Mouse (Mus musculus) heart, embryonic 13.5 days (tissue): Measurements from ENCODE around the gene Ttyh3. TPM values are rescaled to one million over a fixed set of nuclear protein-coding genes. Genes with fewer than 3 reads are reported as not detected.
A peak's percentile ranks its signal among the peaks of the same experiment; 100 is the strongest.
"Not testable (repeated sequence)": the region's sequence is repeated elsewhere in the genome, so short reads cannot be mapped to it uniquely, and the experiment has no call there.

Experiments used
- ATAC-seq: fragments of 200-750 bp; cut with Nextera tagmentation; 2 replicates; pipeline ENCODE4 v1.8.0; 2017; ENCODE audit warnings: moderate TSS enrichment; ENCODE audit not compliant: insufficient number of reproducible peaks, low FRiP score, low TSS enrichment; ENCODE audit errors: extremely low read depth
- H3K27ac ChIP-seq: fragments of 300-500 bp; sonication (generic); replicated peaks from 2 replicates; pipeline ENCODE4 v1.5.1; 2015; ENCODE audit warnings: moderate library complexity, mild to moderate bottlenecking, inconsistent platforms
- H3K27me3 ChIP-seq: fragments of 300-500 bp; sonication (generic); replicated peaks from 2 replicates; pipeline ENCODE4 v1.6.1; 2015; ENCODE audit warnings: mild to moderate bottlenecking, inconsistent platforms
- H3K36me3 ChIP-seq: fragments of 300-500 bp; sonication (generic); 2 replicates; pipeline ENCODE4 v1.6.1; 2015; ENCODE audit warnings: mild to moderate bottlenecking, inconsistent platforms
- H3K4me1 ChIP-seq: fragments of 300-500 bp; sonication (generic); 2 replicates; pipeline ENCODE4 v1.6.1; 2015; ENCODE audit warnings: inconsistent platforms
- H3K4me2 ChIP-seq: fragments of 300-500 bp; sonication (generic); 2 replicates; pipeline ENCODE4 v1.6.1; 2015; ENCODE audit warnings: inconsistent platforms, mild to moderate bottlenecking, moderate library complexity
- H3K4me3 ChIP-seq: fragments of 300-500 bp; sonication (generic); 2 replicates; pipeline ENCODE4 v1.5.1; 2015; ENCODE audit warnings: moderate library complexity, mild to moderate bottlenecking, inconsistent platforms
- H3K9ac ChIP-seq: fragments of 300-500 bp; sonication (generic); 2 replicates; pipeline ENCODE4 v1.6.1; 2015; ENCODE audit warnings: inconsistent platforms, mild to moderate bottlenecking, moderate library complexity
- H3K9me3 ChIP-seq: fragments of 300-500 bp; sonication (generic); 2 replicates; pipeline ENCODE4 v1.6.1; 2016; ENCODE audit warnings: inconsistent platforms
- WGBS: fragments of 180-500 bp; shearing (Covaris S2); methylation state at CpG from one replicate; pipeline ENCODE4 v1.1.7; 2015; ENCODE audit warnings: mixed read lengths; 5-methylcytosine and 5-hydroxymethylcytosine counted together
- polyA plus RNA-seq: library from polyadenylated mRNA; unstranded; fragments of >200 nt; fragmentation: Nextera tagmentation; extraction: Ambion mirVana; gene quantifications from 2 replicates; pipeline ENCODE4 v1.2.1, GENCODE M21; 2015

Gene Ttyh3
- polyA plus RNA-seq, 1 experiment from 2014 or later: 25.0 TPM

DNA sequence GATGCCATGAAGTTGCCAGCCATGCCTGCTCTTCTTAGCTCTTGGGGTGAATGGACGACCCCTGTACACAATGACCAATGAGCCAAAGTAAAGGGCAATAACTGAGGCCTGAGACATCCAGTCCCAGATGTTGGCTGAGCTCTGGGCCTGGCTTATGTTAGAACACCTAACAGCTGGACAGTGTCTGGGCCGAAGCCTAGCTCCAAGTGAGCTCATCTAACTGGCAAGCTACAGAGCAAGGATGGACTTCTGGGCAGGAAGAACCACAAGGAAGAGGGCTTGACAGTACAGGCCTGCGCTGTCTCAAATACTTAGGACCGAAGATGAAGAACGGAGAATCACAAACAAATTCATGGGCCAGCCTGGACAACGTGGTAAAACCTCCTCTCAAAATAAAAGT, 23.8 kb upstream of the Ttyh3 start:
- not testable (repeated sequence) for H3K27ac ChIP-seq, H3K4me2 ChIP-seq, H3K9ac ChIP-seq, H3K4me1 ChIP-seq, H3K9me3 ChIP-seq, H3K27me3 ChIP-seq, ATAC-seq, H3K4me3 ChIP-seq
- 87% methylated on average over 6 of the region's 6 CpGs for WGBS
- peaks cover 78% of the 10 kb centered on the region for H3K36me3 ChIP-seq

DNA sequence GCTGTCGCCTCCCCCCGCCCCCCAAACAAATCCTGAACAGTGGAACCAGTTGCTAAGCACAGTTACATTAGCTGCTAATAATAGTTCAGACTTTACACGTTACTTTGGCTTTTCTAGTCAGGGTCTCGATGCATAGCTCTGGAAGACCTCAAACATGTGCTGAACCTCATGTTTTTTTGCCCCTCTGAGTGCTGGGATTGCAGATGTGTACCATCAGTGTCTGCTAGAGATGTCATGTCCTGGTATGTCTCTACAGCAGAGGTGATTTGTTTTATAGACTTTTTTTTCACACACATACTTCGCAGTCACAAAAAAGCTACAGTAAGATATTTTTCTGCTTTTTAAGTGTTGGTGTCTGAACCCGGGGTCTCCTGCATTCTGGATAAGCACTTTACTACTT, 23.3 kb upstream of the Ttyh3 start:
- Histone ChIP-seq H3K9me3 (peaks cover 9% of the 10 kb centered on the region), H3K27me3 (no peaks in the 10 kb centered on the region), H3K27ac (no peak overlapping the region), H3K4me1 (peaks cover 6% of the 10 kb centered on the region; the same call in 1 of the 2 replicates), H3K4me3 (no peak overlapping the region), H3K36me3 (peaks cover 74% of the 10 kb centered on the region), H3K9ac (peak overlapping the region; percentile 47; the same call in 1 of the 2 replicates), H3K4me2 (no peak overlapping the region)
- no peak for ATAC-seq
- 60% methylated on average over 6 of the region's 6 CpGs for WGBS

GRCm38 (mm10) chr5:140663621-140664180, 14.9 kb upstream of the Ttyh3 start:
- WGBS: 47% methylated on average over 7 of the region's 7 CpGs
- Histone ChIP-seq H3K4me2 (no peak overlapping the region), H3K36me3 (peaks cover 17% of the 10 kb centered on the region), H3K4me1 (peaks cover 37% of the 10 kb centered on the region), H3K27ac (no peak overlapping the region), H3K9ac (no peak overlapping the region), H3K9me3 (peaks cover 2% of the 10 kb centered on the region), H3K27me3 (peaks cover 7% of the 10 kb centered on the region), H3K4me3 (no peak overlapping the region)
- ATAC-seq: 0 out of 2 replicates have a peak, but pooled peaks have one; percentile 23

DNA sequence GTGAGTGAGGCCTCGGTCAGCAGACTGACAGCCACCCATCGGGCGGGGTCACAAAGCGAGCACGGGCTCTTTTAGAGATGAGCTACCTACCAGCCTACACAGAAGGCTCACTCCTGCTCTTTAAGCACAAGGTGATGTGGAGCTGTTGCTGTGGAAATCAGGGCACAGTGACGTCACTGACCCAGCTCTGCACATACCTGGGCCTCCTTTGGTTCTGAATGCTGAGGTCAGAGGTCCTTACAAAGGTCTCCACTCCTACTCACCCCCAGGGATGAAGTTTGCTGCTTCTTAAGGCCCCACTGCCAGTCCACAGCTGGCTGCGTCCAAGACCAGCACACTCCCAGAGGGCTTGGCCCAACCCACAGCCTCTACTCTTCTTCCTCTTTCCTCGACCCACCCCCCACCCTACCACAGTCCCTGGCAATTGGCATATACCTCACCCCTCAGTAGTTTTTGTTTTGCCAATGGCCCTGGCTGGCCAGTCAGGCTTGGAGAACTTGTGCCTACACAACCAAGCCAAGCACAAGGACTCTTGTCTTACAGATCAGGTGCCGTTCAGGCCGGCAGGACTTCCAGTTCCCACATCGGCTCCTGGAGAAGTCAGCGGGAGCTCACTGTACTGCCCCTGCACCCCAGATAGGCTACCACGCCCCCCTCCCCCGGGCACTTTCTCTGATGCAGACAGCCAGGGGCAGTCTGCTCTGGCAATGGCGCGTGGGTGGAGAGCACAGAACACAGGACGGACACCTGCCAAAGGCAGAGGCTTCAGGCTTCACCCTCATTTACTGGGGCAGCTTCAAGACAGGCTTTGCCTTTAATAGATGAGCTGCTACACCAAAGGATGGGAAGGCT, 14.1 kb upstream of the Ttyh3 start:
- Histone ChIP-seq H3K4me1 (peaks cover 37% of the 10 kb centered on the region), H3K4me2 (no peak overlapping the region), H3K36me3 (peaks cover 10% of the 10 kb centered on the region), H3K9ac (peak overlapping the region; percentile 66), H3K27me3 (peaks cover 7% of the 10 kb centered on the region), H3K27ac (peak overlapping the region; percentile 73; the same call in 1 of the 2 replicates), H3K9me3 (no peaks in the 10 kb centered on the region), H3K4me3 (no peak overlapping the region)
- no peak for ATAC-seq
- WGBS: 62% methylated on average over 17 of the region's 17 CpGs

DNA sequence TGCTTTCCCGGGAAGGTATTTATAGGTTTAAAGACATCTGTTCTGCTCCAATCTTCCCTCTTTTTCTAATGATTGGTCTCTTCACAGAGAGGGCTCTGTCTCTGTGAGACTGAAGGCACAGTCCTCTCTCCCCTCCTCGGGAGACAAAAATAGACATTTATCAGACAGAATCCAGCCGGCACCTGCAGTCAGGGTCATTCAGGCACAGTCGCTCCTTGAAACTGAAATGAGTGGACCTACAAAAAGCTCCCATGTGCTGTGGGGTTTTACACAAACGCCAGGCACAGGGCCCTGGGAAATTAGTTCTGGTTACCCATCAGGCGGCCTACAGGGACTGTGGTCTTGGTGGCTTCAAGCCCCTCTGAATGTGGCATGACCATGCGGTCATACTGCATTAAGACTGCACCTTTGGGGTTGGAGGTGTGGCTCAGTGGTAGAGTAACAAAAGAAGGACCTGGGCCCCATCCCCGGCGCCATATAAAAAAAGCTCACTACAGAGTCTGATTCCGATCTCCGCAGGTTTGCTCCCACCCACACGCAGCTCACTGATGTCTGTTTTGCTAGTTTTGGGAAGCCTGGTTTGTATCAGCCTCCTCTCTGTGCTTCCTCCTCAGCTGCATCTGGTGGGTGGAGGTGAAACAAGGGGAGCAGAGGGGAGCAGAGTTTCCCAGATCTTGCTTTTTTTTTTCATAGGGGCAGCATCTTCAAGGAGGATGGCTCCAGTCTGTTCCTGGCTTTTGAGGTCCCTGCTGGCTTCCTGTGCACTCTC, 13.2 kb upstream of the Ttyh3 start:
- Histone ChIP-seq H3K4me1 (peaks cover 37% of the 10 kb centered on the region), H3K27me3 (peaks cover 7% of the 10 kb centered on the region), H3K4me3 (no peak overlapping the region), H3K27ac (peak overlapping the region; percentile 73), H3K36me3 (peaks cover 7% of the 10 kb centered on the region), H3K4me2 (peak overlapping the region; percentile 53), H3K9ac (peak overlapping the region; percentile 66), H3K9me3 (no peaks in the 10 kb centered on the region)
- 34% methylated on average over 12 of the region's 12 CpGs for WGBS
- no peak for ATAC-seq

GRCm38 (mm10) chr5:140661427-140661826, 12.6 kb upstream of the Ttyh3 start:
- Histone ChIP-seq H3K36me3 (peaks cover 7% of the 10 kb centered on the region), H3K4me2 (peak overlapping the region; percentile 53), H3K27me3 (peaks cover 7% of the 10 kb centered on the region), H3K9ac (peak overlapping the region; percentile 66), H3K9me3 (no peaks in the 10 kb centered on the region), H3K27ac (peak overlapping the region; percentile 73), H3K4me1 (peaks cover 37% of the 10 kb centered on the region), H3K4me3 (no peak overlapping the region)
- 43% methylated on average over 8 of the region's 8 CpGs for WGBS
- no peak for ATAC-seq

GRCm38 (mm10) chr5:140660398-140660797, 11.6 kb upstream of the Ttyh3 start:
- 69% methylated on average over 1 of the region's 1 CpGs for WGBS
- Histone ChIP-seq H3K36me3 (no peaks in the 10 kb centered on the region; the same call in 1 of the 2 replicates), H3K9me3 (no peaks in the 10 kb centered on the region), H3K27me3 (peaks cover 7% of the 10 kb centered on the region), H3K4me2 (no peak overlapping the region), H3K4me3 (no peak overlapping the region), H3K4me1 (peaks cover 37% of the 10 kb centered on the region), H3K9ac (0 out of 2 replicates have a peak overlapping the region, but pooled peaks have one; percentile 19), H3K27ac (no peak overlapping the region)
- no peak for ATAC-seq

GRCm38 (mm10) chr5:140659607-140660272, 10.9 kb upstream of the Ttyh3 start:
- 46% methylated on average over 16 of the region's 16 CpGs for WGBS
- no peak for ATAC-seq

DNA sequence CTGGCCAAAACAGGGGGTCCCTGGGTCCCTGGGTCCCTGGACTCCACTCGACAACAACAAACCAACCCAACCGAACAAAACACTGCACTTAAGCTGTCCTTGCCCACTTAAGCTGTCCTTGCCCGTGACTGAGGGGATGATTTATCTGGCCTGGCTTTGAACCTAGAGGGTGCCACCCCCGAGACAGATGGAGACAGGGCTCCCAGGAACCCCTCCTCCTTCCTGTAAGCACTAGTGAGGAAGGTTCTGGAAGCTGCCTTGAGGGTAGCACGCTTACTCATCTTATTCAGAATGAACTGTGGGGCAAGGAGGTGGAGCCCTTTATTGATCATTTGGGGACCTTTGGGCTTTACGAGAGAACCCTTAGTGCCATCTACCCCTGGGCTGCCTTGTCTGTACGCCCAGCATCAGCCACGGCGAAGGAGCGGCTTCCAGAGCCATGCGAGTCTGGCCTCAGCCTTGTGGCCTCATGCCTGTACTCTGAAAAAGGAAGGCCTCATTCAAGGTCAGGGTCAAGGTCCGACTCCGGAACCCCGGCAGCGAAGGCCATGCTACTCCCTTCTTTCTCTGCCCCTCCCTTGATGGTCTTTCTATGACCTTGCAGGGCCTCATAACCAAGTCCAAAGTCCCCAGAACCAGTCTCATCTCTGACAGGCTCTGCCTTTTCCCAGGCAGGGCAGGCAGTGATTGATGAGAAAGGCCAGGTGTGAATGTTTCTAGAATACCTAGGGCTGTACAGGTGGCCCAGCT, 5.4 kb upstream of the Ttyh3 start:
- Histone ChIP-seq H3K4me3 (no peak overlapping the region), H3K4me1 (peaks cover 31% of the 10 kb centered on the region), H3K9ac (no peak overlapping the region), H3K9me3 (no peaks in the 10 kb centered on the region), H3K4me2 (no peak overlapping the region), H3K27me3 (no peaks in the 10 kb centered on the region), H3K36me3 (no peaks in the 10 kb centered on the region), H3K27ac (no peak overlapping the region)
- WGBS: 72% methylated on average over 15 of the region's 15 CpGs
- ATAC-seq: no peak

More at GRCm38 (mm10) chr5:140659607-140660272, 10.9 kb upstream of the Ttyh3 start:
- Histone ChIP-seq H3K4me1 (peaks cover 37% of the 10 kb centered on the region), H3K4me3 (no peak overlapping the region), H3K4me2 (no peak overlapping the region), H3K27ac (no peak overlapping the region), H3K27me3 (peaks cover 7% of the 10 kb centered on the region), H3K36me3 (no peaks in the 10 kb centered on the region; the same call in 1 of the 2 replicates), H3K9me3 (no peaks in the 10 kb centered on the region), H3K9ac (0 out of 2 replicates have a peak overlapping the region, but pooled peaks have one; percentile 44)

- H3K27me3 ChIP-seq: no peaks in the 10 kb centered on the region
- WGBS: 19% methylated on average over 7 of the region's 7 CpGs
- no peaks in the 10 kb centered on the region for H3K9me3 ChIP-seq
- peaks cover 38% of the 10 kb centered on the region for H3K4me1 ChIP-seq
- peak overlapping the region; percentile 29 for H3K9ac ChIP-seq
- H3K36me3 ChIP-seq: no peaks in the 10 kb centered on the region
- peak overlapping the region; percentile 80 for H3K27ac ChIP-seq
- H3K4me3 ChIP-seq: no peak overlapping the region
- no peak overlapping the region for H3K4me2 ChIP-seq
- no peak for ATAC-seq
These were observed 3.8 kb upstream of the Ttyh3 start for GRCm38 (mm10) chr5:140652587-140652986.
